Mouse (Mus musculus): Measurements from ENCODE around the gene Zdhhc13. TPM values are rescaled to one million over a fixed set of nuclear protein-coding genes. Genes with fewer than 3 reads are reported as not detected.

Gene Zdhhc13
- polyA plus RNA-seq, 1 experiment from 2014 or later, result 41.1 TPM

DNA sequence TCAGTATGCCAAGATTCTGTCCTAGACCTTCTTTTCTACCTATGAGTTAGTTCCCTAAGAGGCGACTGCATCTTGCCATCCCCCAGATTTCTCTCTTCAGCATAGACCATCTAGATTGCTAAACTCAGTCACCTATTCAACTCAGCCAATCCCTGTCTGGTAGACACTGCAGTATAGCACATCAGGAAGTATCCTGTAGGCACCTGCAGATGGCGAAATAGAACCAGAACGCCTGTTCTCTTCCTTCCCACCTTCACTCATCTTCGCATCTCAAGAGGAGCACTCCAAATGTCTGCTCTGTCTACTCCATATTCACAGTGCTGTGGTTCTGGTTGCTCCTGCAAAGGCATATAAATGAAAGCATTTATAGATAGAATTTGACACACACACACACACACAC, 17.8 kb downstream of the Zdhhc13 start:
- H3K27ac ChIP-seq (ENCODE audit: low read length), result no peak overlapping the region
- no peak for ATAC-seq
- H3K9ac ChIP-seq (ENCODE audit: low read depth, low read length), result no peak overlapping the region
- 83% methylated on average over 4 of the region's 4 CpGs for WGBS
- no peak overlapping the region for H3K4me3 ChIP-seq (ENCODE audit: low read length)
- H3K4me1 ChIP-seq (ENCODE audit: control insufficient read depth, insufficient read depth, low read length), result no peaks in the 10 kb centered on the region
- H3K27me3 ChIP-seq (replicated peaks; ENCODE audit: control insufficient read depth, insufficient read depth, low read length), result no peaks in the 10 kb centered on the region
- 0 out of 2 replicates have a peak, but pooled peaks cover 6% of the 10 kb centered on the region for H3K36me3 ChIP-seq (ENCODE audit: control insufficient read depth, insufficient read depth, low read length)
- H3K4me2 ChIP-seq (ENCODE audit: low read depth, low read length), result no peak overlapping the region
- H3K9me3 ChIP-seq (ENCODE audit: control insufficient read depth, low read length), result no peaks in the 10 kb centered on the region

DNA sequence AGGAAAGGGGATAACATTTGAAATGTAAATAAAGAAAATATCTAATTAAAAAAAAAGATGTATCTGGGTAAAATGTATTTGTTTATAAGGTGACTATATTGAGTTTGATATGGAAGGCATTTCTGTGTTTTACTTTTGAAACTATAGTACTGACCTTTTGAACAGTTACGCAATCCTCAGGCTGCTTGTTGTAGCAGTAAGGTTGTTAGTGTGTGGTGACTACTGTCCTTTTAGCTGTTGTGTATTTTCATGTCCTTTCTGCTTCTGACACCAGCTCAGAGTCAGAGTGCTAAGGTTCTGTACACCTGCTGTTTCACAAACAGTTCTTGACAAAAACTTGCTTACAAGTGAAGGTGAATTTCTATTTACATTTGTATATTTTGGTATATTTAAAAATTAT, 21.8 kb downstream of the Zdhhc13 start:
- 0 out of 2 replicates have a peak, but pooled peaks cover 3% of the 10 kb centered on the region for H3K36me3 ChIP-seq (ENCODE audit: control insufficient read depth, insufficient read depth, low read length)
- WGBS, result 95% methylated on average over 1 of the region's 1 CpGs

DNA sequence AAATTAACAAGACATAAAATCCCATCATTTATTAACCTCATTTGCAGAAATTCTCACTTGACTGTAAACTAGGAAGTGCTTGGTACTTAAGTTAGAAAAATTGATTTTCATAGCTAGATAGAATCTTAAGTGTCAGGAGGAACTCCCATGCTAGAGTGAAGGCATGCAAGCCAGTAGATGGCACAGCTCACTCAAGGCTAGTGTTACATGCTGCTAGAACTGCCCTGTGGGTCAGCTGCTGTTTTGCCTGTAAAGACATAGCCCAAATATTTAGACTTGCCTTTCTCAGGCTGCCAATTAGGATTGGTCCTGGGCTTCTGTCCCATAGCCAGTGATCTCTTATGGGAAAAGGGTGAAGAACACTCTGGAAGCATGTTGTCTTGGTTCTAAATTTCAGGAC, 23.6 kb downstream of the Zdhhc13 start:
- Histone ChIP-seq H3K4me2 (ENCODE audit: low read depth, low read length) (no peak overlapping the region), H3K36me3 (ENCODE audit: control insufficient read depth, insufficient read depth, low read length) (no peaks in the 10 kb centered on the region), H3K4me1 (ENCODE audit: control insufficient read depth, insufficient read depth, low read length) (peaks cover 7% of the 10 kb centered on the region), H3K9me3 (ENCODE audit: control insufficient read depth, low read length) (no peaks in the 10 kb centered on the region), H3K4me3 (ENCODE audit: low read length) (no peak overlapping the region), H3K27me3 (replicated peaks; ENCODE audit: control insufficient read depth, insufficient read depth, low read length) (no peaks in the 10 kb centered on the region), H3K9ac (ENCODE audit: low read depth, low read length) (no peak overlapping the region), H3K27ac (ENCODE audit: low read length) (no peak overlapping the region)
- no peak for ATAC-seq

More for the DNA sequence above, 21.8 kb downstream of the Zdhhc13 start:
- Histone ChIP-seq H3K4me3 (ENCODE audit: low read length) (no peak overlapping the region), H3K27ac (ENCODE audit: low read length) (no peak overlapping the region), H3K4me1 (ENCODE audit: control insufficient read depth, insufficient read depth, low read length) (peaks cover 7% of the 10 kb centered on the region), H3K27me3 (replicated peaks; ENCODE audit: control insufficient read depth, insufficient read depth, low read length) (no peaks in the 10 kb centered on the region), H3K9ac (ENCODE audit: low read depth, low read length) (no peak overlapping the region), H3K4me2 (ENCODE audit: low read depth, low read length) (no peak overlapping the region), H3K9me3 (ENCODE audit: control insufficient read depth, low read length) (no peaks in the 10 kb centered on the region)
- ATAC-seq, result no peak

DNA sequence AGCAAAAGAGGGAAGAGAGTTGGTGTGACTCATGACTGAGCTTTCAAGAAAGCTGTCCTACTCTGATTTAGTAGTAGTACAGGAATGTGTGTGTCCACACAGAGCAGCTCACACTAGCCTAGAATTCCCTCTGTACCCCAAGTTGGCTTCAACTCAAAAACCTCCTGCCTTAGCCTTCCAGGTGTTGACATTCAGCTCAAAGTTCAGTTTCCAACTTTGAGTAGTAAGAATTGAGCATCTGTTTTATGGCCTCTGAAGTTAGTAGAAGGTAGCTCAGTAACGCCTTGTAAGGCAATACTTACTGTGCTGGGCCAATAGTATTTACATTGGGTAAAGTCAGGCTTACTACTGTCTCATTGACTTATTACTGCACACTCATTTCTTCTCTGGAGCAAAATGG, 24.8 kb downstream of the Zdhhc13 start:
- Histone ChIP-seq H3K4me2 (ENCODE audit: low read depth, low read length) (no peak overlapping the region), H3K27ac (ENCODE audit: low read length) (peak overlapping the region; percentile 83), H3K9ac (ENCODE audit: low read depth, low read length) (no peak overlapping the region), H3K27me3 (replicated peaks; ENCODE audit: control insufficient read depth, insufficient read depth, low read length) (no peaks in the 10 kb centered on the region), H3K4me3 (ENCODE audit: low read length) (no peak overlapping the region), H3K4me1 (ENCODE audit: control insufficient read depth, insufficient read depth, low read length) (peaks cover 7% of the 10 kb centered on the region), H3K9me3 (ENCODE audit: control insufficient read depth, low read length) (no peaks in the 10 kb centered on the region), H3K36me3 (ENCODE audit: control insufficient read depth, insufficient read depth, low read length) (no peaks in the 10 kb centered on the region)
- ATAC-seq, result peak; percentile 93
- 33% methylated on average over 1 of the region's 1 CpGs for WGBS

DNA sequence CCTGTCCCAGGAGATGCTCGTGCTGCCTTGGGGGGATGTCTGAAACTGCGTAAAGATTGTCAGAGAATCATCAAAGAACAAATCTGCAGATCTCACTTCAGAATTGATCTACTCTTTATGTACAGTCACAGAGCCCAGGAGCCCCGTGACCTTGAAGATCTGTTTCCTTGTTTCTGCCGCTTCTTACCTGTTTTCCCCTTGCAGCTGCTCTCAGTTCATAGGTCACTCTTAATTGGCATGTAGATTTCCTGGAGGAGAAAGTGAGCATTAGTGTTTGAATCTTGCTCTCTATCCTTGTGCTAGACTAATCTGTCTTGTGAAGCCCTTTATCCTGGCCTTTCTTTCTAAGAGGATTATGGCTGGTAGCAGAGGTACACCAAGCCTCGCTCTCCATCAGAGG, 32.9 kb downstream of the Zdhhc13 start:
- ATAC-seq, result peak; percentile 74
- Histone ChIP-seq H3K36me3 (ENCODE audit: control insufficient read depth, insufficient read depth, low read length) (peaks cover 16% of the 10 kb centered on the region), H3K9me3 (ENCODE audit: control insufficient read depth, low read length) (no peaks in the 10 kb centered on the region), H3K27me3 (replicated peaks; ENCODE audit: control insufficient read depth, insufficient read depth, low read length) (no peaks in the 10 kb centered on the region), H3K27ac (ENCODE audit: low read length) (0 out of 2 replicates have a peak overlapping the region, but pooled peaks have one; percentile 34), H3K4me3 (ENCODE audit: low read length) (no peak overlapping the region), H3K4me2 (ENCODE audit: low read depth, low read length) (no peak overlapping the region), H3K9ac (ENCODE audit: low read depth, low read length) (no peak overlapping the region), H3K4me1 (ENCODE audit: control insufficient read depth, insufficient read depth, low read length) (no peaks in the 10 kb centered on the region)
- WGBS, result 75% methylated on average over 5 of the region's 5 CpGs

DNA sequence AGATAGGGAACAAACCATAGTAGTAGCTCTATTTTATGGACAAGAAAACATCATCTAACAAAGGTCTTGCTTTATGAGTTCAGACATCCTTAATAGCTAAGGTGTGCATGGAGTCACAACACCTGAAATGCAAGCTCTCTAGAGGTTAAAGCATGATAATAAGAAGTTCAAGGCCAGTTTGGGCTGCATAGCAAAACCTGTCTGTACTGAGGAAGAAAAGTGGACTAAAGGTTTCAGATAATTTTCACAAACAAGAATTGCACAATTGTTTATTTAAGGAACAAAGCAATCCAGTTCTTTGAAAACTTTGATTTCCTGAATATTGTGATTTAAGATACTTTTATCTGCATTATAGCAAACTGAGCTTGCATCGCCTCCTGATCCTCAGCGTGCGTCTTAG, 34.8 kb downstream of the Zdhhc13 start:
- WGBS, result 93% methylated on average over 3 of the region's 3 CpGs
- Histone ChIP-seq H3K4me1 (ENCODE audit: control insufficient read depth, insufficient read depth, low read length) (no peaks in the 10 kb centered on the region), H3K9ac (ENCODE audit: low read depth, low read length) (no peak overlapping the region), H3K27me3 (replicated peaks; ENCODE audit: control insufficient read depth, insufficient read depth, low read length) (no peaks in the 10 kb centered on the region), H3K4me3 (ENCODE audit: low read length) (no peak overlapping the region), H3K4me2 (ENCODE audit: low read depth, low read length) (no peak overlapping the region), H3K36me3 (ENCODE audit: control insufficient read depth, insufficient read depth, low read length) (peaks cover 19% of the 10 kb centered on the region), H3K27ac (ENCODE audit: low read length) (no peak overlapping the region), H3K9me3 (ENCODE audit: control insufficient read depth, low read length) (no peaks in the 10 kb centered on the region)
- no peak for ATAC-seq

DNA sequence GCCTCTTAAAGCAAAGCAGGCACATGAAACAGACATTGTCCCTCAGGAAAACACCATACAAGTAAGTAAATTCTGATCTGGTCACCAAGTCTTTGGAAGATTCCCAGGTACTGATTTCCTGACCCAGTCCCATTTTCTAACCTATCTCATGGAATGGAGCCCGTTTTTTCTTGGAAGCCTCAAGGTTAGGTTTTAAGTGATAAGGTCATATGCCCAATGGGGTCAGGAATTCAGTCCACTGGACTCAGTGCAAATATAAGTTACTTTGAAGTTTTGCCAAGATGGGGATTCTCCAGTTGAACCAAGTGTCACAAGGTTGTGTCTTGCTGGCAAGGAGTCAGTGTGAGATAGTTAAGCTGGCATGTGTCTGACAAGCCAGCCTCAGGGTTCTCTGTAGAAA, 35.9 kb downstream of the Zdhhc13 start:
- Histone ChIP-seq H3K4me2 (ENCODE audit: low read depth, low read length) (no peak overlapping the region), H3K9ac (ENCODE audit: low read depth, low read length) (no peak overlapping the region), H3K27me3 (replicated peaks; ENCODE audit: control insufficient read depth, insufficient read depth, low read length) (no peaks in the 10 kb centered on the region), H3K4me1 (ENCODE audit: control insufficient read depth, insufficient read depth, low read length) (no peaks in the 10 kb centered on the region), H3K9me3 (ENCODE audit: control insufficient read depth, low read length) (no peaks in the 10 kb centered on the region), H3K36me3 (ENCODE audit: control insufficient read depth, insufficient read depth, low read length) (peaks cover 16% of the 10 kb centered on the region), H3K27ac (ENCODE audit: low read length) (no peak overlapping the region), H3K4me3 (ENCODE audit: low read length) (no peak overlapping the region)
- no peak for ATAC-seq
- 85% methylated on average over 1 of the region's 1 CpGs for WGBS

DNA sequence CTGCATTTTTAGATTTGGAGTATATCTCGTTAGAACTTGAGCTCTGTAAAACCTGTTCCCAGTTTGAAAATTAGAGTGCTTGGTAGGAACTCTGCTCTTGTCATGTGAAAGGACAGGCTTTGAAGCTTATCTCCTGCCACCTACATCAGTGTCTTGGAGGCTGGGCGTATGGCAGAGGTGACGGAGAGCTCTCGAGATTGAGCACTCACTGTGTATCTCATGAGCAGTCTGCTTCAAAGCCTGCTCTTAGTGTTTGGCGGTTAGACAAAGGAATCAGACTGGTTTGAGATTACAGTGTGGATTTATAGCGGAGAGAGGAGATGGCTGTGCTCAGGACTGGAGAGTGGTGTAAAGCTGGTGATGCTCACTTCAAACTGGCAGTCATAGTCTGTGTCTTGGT, 36.4 kb downstream of the Zdhhc13 start:
- H3K27ac ChIP-seq (ENCODE audit: low read length), result no peak overlapping the region

DNA sequence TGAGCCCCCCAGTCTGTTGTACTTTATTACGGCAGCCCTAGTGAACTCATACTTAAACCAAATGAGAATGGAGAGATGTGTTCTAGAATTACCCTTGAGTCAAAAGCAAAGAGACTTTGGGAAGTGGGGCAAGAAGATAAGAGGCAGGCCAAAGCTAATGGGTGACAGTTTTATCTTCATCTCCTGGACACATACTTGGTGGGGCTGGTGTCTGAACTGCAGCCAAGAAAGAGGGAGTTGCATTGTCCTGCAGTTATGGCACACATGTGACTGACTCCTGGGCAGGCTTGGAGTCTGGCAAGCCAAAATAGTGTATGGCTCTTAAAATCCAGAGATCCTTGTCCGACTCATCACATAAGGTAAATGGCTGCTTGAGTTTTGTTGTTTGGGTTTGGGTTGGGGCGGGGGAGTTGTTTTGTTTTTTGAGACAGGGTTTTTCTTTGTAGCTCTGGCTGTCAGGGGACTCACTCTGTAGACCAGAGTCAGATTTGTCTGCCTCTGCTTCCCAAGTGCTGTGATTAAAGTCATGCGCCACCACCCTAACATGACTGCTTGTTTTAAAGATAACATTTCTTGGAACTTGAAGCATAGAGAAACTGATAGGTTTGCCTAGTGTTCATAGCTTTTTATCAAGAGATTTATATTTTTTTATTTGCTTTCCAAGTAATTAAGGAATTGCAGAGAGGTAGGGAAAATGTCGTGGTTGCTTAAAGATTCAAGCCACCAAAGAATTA, 40.5 kb downstream of the Zdhhc13 start:
- H3K27me3 ChIP-seq (replicated peaks; ENCODE audit: control insufficient read depth, insufficient read depth, low read length), result no peaks in the 10 kb centered on the region

More for the DNA sequence above, 36.4 kb downstream of the Zdhhc13 start:
- Histone ChIP-seq H3K4me1 (ENCODE audit: control insufficient read depth, insufficient read depth, low read length) (no peaks in the 10 kb centered on the region), H3K36me3 (ENCODE audit: control insufficient read depth, insufficient read depth, low read length) (peaks cover 16% of the 10 kb centered on the region), H3K4me3 (ENCODE audit: low read length) (no peak overlapping the region), H3K4me2 (ENCODE audit: low read depth, low read length) (no peak overlapping the region), H3K27me3 (replicated peaks; ENCODE audit: control insufficient read depth, insufficient read depth, low read length) (no peaks in the 10 kb centered on the region), H3K9ac (ENCODE audit: low read depth, low read length) (no peak overlapping the region), H3K9me3 (ENCODE audit: control insufficient read depth, low read length) (no peaks in the 10 kb centered on the region)
- ATAC-seq, result no peak
- WGBS, result 91% methylated on average over 6 of the region's 6 CpGs

DNA sequence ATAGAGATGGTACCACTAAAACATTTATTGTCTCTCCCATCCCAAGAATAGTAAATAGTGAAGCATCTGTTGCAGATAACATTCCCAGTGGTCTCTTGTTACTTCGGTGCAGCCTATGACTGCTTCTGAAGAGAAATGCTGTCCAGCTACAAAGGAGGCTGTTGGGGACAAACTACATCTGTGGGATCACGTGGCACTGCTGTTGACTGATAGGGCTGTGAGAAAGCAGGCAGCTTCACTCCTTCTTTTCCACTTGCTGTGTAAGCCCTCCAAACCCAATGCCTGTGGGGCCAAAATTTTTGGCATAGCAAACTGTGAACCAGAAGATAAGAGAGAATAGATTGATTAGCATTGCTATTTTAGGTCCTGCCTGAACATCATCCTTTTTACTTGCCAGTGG, 41.6 kb downstream of the Zdhhc13 start:
- H3K36me3 ChIP-seq (ENCODE audit: control insufficient read depth, insufficient read depth, low read length), result peaks cover 9% of the 10 kb centered on the region
- 0 out of 2 replicates have a peak, but pooled peaks have one; percentile 50 for ATAC-seq
- H3K9me3 ChIP-seq (ENCODE audit: control insufficient read depth, low read length), result no peaks in the 10 kb centered on the region

More for the DNA sequence above, 40.5 kb downstream of the Zdhhc13 start:
- ATAC-seq, result no peak
- 85% methylated on average over 5 of the region's 5 CpGs for WGBS
- no peak overlapping the region for H3K4me3 ChIP-seq (ENCODE audit: low read length)
- H3K4me2 ChIP-seq (ENCODE audit: low read depth, low read length), result no peak overlapping the region
- no peaks in the 10 kb centered on the region for H3K9me3 ChIP-seq (ENCODE audit: control insufficient read depth, low read length)
- H3K27ac ChIP-seq (ENCODE audit: low read length), result no peak overlapping the region
- H3K9ac ChIP-seq (ENCODE audit: low read depth, low read length), result no peak overlapping the region
- no peaks in the 10 kb centered on the region for H3K4me1 ChIP-seq (ENCODE audit: control insufficient read depth, insufficient read depth, low read length)
- peaks cover 13% of the 10 kb centered on the region for H3K36me3 ChIP-seq (ENCODE audit: control insufficient read depth, insufficient read depth, low read length)

More for the DNA sequence above, 41.6 kb downstream of the Zdhhc13 start:
- H3K4me1 ChIP-seq (ENCODE audit: control insufficient read depth, insufficient read depth, low read length), result no peaks in the 10 kb centered on the region
- WGBS, result 43% methylated on average over 2 of the region's 2 CpGs
- no peak overlapping the region for H3K4me2 ChIP-seq (ENCODE audit: low read depth, low read length)
- H3K9ac ChIP-seq (ENCODE audit: low read depth, low read length), result no peak overlapping the region
- H3K27ac ChIP-seq (ENCODE audit: low read length), result no peak overlapping the region
- no peak overlapping the region for H3K4me3 ChIP-seq (ENCODE audit: low read length)
- no peaks in the 10 kb centered on the region for H3K27me3 ChIP-seq (replicated peaks; ENCODE audit: control insufficient read depth, insufficient read depth, low read length)
